Mouse (Mus musculus) layer of hippocampus, postnatal 36 days (tissue): ENCODE results near the gene Blzf1. TPM values are rescaled to one million over a fixed set of nuclear protein-coding genes. Genes with fewer than 3 reads are reported as not detected.
A peak's percentile ranks its signal among the peaks of the same experiment; 100 is the strongest.

Experiments
- DNase-seq, 2 experiments: peaks; one replicate each; pipeline ENCODE4 v3.0.0; 2022
- total RNA-seq, 2 experiments: library from RNA; stranded (reverse); gene quantifications; 2 replicates each; pipeline ENCODE4 v1.2.3; 2021

Blzf1 gene
- total RNA-seq = 10 to 100 TPM; 23.0 to 23.4 TPM

DNA sequence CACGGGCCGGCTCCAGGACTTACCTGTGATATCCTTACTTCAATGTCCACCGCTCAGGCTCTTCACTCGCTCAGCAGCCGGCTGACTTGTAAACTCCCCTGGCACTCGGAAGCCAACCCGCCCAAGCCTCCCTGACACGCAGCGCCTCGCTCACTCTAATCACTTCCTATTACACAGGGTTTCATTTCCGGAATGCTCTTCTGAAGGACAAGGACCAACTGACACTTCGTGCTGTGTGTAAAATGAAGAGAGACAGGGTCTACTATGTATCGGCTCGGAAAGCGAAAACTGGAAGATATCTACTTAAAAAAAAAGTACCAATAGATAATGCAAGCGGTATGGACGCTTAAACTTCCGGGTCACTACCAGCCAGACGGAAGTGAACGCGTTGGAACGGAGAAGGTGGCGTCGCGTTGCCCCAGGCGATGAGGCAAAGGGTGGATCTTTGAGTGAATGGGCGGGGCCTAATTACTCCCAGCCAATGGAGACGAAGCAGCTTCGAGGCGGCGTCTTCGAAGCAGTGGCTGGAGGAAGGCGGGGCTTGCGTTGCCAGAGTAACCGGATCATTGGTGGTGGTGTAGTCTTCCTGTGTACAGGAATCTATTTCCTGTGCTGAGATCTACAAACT, at the start of gene Blzf1:
Gene Blzf1 (minus strand): TSS at position 366 of the 628 bp plus-strand sequence.
- peak; percentile 93 to 94 for DNase-seq

DNA sequence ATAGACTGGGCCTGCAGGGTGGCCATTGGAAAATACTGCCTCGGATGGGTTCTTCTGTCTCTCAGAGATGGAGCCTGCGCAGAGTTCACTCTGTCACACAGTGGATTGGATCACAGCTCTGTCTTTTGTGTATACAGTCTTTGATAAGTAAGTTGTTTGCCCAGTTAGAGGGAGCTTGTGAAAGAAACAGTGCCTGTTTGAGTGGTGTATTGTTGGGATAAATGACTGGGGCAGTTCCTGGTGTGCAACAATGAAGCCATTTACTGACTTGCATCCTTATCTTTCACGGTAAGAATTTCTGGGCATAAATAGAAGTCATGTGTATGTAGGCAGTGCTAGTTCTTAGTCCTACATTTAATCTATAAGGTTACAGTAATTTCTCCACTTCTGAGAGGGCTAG, 46.2 kb upstream of the Blzf1 start:
- no peak for DNase-seq

DNA sequence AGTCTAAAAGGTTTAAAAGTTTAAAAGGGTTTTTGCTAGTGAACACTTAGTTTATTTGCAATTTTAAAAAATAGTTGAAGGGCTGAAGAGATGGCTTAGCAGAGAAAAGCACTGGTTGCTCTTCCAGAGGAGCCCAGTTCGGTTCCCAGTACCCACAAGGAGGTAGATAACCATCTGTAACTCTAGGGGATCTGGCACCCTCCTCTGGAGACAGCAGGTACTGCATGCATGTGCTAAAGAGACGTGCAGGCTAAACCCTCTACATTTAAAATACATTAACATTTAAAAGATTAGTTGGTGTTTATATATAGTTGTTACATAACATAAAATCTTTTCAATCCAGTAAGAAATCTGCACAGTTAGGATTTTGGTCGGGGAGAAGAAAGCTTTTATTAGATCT, 34.9 kb upstream of the Blzf1 start:
- no peak for DNase-seq

DNA sequence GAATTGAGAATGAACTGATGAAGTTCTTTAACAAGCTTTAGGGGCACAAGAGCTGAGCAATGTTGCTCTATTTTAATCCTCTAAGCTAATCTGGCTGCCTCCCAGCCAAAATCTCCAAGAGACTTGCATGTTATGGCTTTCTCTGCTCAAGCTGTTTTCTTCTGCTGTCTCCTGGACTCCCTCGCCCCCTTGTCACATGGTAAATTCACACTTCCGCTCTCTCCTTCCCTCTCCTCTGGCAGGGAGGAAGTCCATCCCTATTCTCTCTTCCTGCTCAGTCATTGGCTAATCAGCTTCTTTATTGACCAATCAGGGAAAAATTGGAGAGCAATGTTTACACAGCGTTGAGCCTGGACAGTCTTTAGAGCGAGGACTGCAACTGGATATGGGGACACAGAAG, 28.6 kb upstream of the Blzf1 start:
- DNase-seq = no peak

DNA sequence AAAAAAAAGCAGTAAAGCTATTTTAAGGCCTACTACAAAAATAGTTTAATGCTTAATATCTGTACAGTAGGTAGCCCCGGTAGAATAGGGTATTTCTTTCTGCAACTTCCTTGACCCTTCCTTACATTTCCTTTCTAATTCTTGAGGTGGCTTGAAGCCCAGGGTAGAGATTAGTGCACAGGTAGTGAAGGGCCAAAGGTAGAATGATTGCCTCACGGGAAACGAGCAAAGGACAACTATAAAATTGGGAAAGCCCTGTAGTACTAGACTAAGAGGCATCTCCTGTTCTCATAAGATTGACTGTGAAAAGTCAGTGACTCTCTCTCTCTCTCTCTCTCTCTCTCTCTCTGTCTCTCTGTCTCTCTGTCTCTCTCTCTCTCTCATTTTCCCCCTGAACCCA, 28.1 kb upstream of the Blzf1 start:
- DNase-seq = no peak

DNA sequence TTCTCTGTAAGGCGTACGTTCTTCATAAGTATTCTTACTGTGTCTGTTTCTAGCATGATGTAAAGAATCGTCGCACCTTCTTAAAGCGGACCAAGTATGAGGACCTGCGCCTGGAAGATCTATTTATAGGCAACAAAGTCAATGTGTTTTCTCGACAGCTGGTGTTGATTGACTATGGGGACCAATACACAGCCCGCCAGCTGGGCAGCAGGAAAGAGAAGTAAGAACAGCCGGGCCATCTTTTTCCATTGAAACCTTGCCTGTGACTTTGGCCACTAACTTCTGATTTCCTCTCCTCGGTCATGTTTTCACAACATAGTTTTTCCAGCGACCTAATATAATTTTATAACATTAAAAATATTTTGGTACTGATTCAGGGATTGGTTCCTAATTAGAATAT, 25.3 kb upstream of the Blzf1 start:
- DNase-seq = no peak

DNA sequence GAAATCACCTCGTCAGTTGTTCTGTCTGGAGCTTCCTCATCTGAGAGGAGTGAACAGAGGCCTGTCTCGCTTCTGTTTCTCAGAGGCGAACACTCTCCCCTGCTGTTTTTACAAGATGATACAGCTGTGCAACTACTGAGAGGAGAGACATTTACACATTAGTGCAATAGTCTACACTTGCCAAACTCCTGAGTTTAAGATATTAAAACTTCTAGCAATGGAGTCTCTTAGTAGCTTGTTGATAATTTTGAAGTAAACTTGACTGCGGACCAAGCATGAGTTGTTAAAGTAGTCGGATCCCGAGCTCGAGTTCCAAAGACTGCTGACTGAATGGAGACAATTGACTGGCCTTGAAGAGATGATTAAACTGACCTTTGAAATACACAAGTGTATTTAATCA, 20.5 kb upstream of the Blzf1 start:
- no peak for DNase-seq

DNA sequence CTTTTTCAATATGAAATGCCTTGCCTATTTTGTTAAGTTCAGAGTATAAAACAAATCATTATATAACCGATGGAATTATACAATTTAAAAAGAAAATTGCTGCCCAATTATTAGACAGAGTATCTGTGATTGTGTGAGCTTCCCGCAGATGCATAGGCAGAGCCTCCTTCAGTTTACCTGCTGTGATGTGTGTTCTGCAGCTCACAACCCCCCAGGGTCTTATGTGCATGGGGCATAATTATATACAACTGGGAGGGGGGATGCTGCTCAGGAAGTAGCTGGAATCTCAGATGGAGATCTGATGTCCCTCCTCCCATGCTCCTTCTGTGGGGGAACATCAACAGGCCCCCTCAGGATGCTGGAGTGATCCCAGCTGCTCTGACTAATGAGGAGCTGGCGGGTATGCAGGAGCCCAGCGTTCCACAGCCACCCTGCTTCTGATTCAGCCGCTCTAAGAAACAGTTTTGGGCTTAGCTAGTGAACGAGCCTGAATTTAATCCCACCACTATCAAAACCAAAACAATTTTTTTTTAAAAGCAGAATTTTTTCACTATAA, 19.4 kb upstream of the Blzf1 start:
- DNase-seq = peak; percentile 60

DNA sequence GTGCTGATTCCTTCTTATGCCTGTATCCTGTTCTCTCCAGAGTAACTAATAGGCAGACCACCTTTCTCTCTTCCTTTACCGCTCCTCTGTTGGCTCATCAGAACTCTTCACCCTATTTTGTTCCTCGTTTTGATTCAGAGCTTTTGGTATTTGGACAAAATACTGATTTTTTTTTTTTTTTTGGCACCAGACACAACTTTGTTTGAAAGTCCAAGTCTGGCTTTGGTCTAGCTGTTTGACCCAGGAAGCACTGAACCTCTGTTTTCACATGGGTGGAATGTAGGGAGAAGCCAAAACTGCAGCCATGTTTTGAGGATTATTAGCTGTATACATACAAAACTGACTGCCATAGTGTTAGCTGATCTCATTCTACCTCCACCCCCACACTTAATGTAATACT, 17.6 kb upstream of the Blzf1 start:
- DNase-seq = no peak

DNA sequence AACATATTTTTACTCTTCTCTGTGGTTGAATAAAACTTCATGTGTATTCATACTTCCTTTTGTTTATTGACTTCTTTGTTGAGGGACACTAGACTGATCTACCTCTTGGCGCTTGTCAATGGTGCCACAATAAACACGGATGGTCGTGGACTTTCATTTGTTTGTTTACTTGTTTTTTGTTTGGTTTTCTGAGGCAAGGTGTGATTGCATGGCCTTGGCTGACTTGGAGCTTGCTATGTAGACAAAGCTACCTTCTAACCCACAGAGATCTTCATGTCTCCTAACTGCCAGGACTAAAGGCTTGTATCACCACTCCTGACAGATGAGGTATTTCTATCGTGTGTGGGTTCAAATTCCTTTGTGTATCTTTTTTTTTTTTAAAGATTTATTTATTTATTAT, 16.9 kb upstream of the Blzf1 start:
- no peak for DNase-seq

DNA sequence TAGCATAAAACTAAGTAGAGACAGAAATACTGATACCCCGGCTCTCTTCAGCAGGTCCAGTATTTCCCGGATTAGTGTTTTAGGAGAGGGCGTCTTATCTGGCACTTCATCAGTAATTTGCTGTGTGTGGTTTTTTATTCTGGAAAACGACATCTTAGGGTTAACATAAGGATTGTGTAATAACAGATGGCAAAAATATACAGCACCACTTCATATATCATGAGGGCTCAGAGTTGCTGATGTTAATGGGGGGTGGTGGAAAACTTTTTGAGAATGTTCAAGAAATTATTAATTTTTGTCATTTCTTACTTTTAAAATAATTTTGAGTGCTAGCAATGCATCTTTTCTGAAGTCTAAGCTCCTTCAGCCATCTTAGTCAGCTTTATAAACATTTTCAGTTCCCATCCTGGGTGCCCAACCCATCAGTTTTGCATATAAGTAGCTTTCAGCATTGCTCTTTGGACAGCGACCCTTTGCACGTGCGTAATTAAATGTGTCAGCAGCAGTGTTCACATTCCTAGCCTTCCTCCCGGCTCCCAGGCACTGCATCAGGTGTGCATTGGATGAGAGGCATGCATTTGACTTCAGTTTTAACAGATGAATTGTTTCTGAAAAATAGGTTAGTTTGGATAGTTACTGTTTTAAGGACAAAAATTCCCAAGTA, 15.8 kb upstream of the Blzf1 start:
- DNase-seq = no peak

DNA sequence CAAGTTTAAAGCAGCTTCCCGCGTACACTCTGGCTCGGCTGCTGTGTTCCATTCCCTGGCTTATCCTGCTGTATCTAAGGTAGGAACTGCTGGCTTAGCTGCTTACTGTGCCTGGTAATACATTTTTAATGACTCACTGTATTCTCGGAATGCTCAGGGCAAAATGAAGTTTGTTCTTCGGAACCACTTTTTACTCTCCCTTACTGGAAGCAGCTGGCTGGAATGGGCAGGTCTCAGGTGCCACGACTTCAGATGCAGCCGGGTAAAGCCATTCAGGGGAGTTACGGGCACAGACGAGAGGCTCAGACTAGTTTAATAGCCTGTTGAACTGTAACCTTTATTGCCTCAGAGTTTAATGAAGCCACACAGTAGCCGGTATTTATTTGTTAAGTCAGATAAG, 14.1 kb upstream of the Blzf1 start:
- no peak for DNase-seq

DNA sequence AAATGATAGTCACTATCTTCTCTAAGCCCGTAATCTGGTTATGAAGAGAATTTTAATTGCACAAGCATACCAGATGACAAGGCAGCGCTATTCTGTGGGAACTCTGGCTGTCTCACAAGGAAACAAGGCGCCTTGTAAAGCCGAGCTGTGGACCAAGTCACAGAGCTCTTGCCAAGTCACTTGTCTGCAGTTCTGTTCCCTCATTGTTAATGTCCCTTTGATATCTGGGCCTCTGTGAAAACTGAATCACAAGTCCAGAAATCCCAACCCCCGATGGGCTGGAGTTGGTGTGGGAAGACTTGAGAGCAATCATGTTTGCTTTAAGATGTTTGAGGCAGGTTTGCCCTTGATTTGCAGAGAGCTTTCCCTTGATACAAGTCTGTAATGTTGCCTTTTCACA, 13.4 kb upstream of the Blzf1 start:
- peak; percentile 31 to 41 for DNase-seq

DNA sequence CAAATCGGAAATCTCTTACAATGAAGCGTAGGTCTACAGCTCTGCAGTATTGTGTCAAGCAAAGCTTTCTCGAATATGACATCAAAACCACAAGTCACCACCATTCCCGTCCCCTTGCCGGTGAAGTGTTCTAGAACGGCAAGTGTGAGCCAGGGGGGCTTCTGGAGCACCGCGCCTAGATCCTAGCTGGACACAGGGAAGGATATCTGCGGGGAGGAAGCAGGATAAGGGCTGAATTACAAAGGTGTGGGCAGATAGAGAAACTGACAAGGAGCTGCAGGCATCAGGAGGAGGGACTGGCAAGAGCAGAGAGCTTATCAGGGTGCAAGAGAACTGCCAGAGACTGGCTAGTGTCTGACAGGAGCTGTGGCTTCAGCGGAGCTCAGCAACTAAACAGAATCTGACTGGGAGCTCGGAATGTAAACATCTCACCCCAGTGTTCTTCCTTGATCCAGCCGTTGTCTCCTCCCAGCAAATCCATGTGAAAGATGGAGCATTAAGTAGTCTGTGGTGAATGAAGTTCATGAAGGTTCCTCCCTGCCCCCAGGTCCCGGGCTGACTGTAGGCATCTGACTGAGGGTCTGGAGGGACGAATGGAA, 12.4 kb upstream of the Blzf1 start:
- DNase-seq = no peak

DNA sequence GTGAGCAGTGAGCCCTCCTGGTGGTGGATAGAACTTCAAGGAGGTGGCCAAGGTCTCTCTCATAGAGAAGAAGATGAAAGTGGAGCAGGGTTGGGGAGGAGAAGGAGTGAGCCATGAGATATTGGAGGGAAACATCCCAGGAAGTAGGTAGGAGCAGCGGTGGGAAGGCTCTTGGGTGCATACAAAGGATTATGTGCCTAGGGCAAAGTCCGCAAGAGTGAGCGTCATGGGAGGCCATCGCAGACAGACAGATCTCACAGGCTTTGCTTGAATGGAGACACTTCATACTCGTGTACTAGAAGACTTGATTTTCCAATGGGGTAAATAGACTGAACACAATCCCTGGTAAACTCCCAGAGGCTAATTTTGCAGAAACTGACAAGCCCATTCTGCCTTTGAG, 11.2 kb upstream of the Blzf1 start:
- no peak for DNase-seq

DNA sequence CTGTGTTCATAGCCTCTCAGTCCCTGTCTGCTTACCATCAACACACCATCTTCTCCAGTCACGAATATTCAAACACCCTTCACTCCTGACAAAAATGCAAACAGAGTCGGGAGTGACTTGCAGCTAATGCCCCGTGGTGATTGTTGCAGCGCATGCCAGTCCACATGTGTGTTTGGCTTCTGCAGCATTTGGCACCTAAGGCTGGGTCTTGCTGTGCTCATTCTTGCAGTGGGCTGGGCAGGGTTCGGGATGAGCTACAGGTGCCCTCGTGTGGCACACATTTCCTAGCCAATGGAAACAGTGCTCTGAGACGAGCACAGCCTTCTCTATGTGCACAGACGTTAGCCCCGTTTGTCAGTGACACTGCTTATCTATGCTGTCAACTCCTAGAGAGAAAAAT, 10.0 kb upstream of the Blzf1 start:
- no peak for DNase-seq

DNA sequence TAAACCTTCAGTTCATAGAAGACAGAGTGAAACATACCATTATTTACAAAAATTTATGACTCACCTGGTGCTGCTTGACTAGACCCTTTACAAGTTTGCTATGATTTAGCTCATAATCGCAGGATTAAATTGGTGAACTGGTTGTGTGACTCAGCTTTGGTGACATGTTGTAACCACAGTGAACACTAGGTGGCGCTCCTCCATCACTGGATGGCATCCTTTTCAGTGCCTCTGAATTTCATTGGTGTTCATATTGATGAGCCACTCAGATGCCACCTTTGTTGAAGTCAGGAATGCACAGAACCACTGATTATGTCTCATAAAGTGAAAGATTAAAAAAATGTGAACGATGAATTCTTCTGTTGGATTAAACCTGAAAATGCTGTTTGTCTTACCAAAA, 9.4 kb upstream of the Blzf1 start:
- DNase-seq = peak; percentile 79 to 81

DNA sequence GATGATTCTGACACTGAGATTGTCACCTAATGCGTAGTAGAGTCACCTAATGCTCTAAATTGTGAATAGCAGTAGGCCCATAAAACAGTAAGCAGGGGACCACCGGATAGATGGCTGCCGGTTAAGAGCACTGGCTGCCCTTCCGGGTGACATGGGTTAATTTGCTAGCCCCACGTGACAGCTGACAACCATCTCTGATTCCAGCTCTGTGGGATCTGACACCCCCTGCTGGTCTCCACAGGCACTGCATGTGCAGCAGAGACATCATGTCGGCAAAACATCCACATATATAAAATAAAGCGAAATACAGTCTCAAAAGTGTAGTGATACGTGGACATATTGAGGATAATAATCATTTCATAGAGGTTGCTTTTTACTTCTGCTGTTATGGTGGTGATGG, 8.0 kb upstream of the Blzf1 start:
- DNase-seq = no peak

DNA sequence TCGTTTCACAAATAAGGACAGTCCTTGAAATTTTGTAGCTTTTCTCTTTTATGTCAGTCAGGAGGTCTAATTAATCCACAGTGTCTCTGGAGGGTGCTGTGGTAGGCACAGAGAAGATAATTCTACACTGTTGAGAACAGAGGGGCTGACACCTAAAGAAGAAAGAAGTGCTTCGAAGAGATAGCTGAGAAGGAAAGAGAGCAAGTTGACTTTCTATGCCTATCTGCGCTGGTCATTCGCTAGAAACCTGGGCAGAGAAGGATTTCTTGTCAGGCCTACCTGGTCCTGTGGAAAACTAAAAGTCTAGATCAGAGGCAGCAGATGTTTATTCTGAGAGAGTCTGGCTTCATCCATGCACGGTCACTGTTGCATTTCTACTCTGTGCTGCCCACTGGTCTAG, 6.8 kb upstream of the Blzf1 start:
- no peak for DNase-seq

DNA sequence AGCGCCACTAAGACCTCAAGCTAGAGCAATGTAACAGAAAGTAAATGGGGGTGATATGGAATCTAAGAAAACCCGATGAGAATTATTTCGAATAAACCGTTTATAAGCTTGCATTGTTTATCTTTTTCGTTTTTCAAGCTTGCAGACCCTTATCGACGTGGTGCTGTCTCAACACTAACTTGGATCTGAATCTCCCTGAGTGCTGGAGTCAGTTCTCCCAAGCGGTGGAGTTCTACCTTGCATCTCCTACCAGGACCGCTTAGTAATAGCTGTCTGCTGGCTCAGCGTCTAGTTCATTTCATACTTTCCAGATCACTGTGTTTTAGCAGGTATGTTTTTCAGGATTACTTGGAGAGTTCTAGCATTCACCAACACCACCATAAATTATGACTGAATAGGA, 633 bp upstream of the Blzf1 start:
- no peak for DNase-seq

DNA sequence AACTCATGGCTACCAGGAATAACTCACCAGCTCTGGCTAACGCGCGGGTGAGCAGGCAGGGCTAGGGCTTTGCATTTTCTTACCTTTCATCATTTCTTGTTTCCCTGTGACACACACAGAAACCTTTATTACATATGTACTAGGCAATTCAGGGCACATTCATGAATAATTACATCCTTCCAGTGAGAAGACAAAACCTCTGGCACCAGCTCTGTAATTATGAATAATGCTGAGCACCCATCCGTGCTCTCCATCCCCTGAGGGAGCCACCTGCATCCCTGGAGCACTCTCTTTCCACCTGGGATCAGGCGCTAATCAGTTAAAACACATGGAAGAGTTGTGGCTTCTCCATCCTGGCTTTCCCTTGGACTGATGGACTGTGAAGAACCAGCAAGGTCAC, 3.5 kb downstream of the Blzf1 start, which contains the start of gene Nme7:
Gene Nme7 (plus strand): TSS at position 301 of the 400 bp plus-strand sequence.
- DNase-seq = no peak

DNA sequence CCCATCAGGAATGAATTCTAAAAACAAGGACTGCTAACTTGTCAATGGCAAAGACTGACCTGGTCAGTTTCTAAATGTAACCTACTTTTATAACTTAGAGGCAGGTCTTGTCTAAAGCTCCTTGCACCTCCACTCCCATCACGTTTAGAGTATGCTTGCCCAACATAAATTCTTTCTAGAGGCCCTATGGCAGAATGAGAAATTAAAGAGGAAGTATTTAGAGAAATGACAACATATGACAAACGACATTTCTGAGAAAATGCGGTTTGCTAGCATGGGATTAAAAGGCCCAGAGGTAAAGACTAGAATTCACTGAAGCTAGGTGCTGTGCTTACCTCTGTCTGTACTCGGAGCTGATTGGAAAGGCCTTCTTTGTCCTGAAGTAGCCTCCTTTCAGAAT, 5.3 kb downstream of the Blzf1 start:
- no peak for DNase-seq

DNA sequence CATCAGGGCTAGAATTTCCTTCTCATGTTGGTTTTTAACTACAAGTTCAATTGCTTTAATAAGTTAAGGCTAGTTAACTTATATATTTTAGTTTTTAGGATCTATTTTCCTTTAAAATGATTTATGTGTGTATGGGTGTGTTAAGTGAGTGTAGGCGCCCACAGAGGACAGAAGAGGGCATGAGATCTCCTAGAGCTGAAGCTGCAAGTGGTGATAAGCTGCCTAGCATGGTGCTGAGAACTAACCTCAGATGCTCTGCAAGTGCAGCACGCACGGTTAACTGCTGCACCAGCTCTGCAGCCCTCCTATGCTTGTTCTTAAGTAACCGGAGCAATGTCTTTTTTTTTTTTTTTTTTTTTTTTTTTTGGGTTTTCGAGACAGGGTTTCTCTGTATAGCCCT, 10.8 kb downstream of the Blzf1 start:
- DNase-seq = no peak

DNA sequence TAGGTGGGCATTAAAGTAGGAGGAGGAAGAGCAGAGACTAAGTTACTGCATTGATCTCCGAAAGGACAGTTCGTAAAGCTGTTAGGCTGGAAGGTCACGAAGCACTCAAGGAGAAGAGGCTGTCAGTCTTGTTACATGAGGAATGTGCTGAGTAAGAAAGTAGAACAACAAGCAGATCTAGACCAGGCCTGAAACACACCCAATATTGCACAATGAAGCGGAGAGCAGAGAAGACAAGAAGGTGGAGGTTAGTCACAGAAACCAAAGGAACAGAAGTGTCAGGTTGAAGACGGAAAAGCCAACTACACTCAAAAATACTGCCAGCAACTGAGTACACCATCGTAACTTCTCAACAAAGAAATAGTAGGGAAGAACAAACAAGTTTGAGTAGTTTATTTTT, 13.2 kb downstream of the Blzf1 start:
- no peak for DNase-seq
